Mouse (Mus musculus) G1E (cell line): Measurements from ENCODE around the gene Pkdrej.
A peak's percentile ranks its signal among the peaks of the same experiment; 100 is the strongest.

ENCODE experiments used
- CTCF ChIP-seq: IDR thresholded peaks from 2 replicates; pipeline ENCODE4 v1.5.1; 2012; ENCODE audit warnings: low read depth, low read length, inconsistent platforms, mixed read lengths
- GATA1 ChIP-seq: IDR thresholded peaks from 2 replicates; pipeline ENCODE4 v1.6.1; 2012; ENCODE audit warnings: borderline replicate concordance, low read length, inconsistent platforms, mixed read lengths
- GATA2 ChIP-seq: IDR thresholded peaks from 2 replicates; pipeline ENCODE4 v1.6.1; 2012; ENCODE audit warnings: low read depth, low read length, inconsistent platforms, borderline replicate concordance
- POLR2AphosphoS5 ChIP-seq: IDR thresholded peaks from 2 replicates; pipeline ENCODE4 v1.6.1; 2012; ENCODE audit warnings: low read depth, low read length, inconsistent platforms; ENCODE audit not compliant: insufficient replicate concordance
- TAL1 ChIP-seq: conservative IDR thresholded peaks from 2 replicates; pipeline ENCODE4 v1.6.1; 2012; ENCODE audit warnings: low read depth, low read length, inconsistent platforms, mixed read lengths

DNA sequence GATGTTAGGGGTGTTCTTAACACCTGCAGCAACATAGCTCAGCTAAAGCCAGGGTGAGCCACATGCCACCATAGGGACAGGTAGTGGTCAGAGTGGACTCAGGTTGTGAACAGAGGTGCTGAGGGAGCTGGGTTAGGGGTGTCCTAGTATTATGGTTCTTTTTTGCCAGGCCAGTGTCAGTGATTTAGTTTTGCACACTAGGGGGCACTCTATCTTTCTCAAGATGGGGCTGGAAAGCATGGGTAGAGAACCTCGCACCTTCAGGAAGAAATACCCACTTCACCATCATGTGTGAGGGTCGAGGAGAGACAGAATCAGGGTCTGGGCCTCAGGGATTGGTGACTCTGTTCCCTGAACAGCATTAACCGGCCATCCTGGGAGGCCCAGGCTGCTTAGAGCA is 13.8 kb upstream of the Pkdrej start:
- TF ChIP-seq GATA1: no peak
- TF ChIP-seq CTCF: 0 out of 2 replicates have a peak, but pooled peaks have one; percentile 5
- TF ChIP-seq GATA2: no peak
- no peak for TF ChIP-seq TAL1
- TF ChIP-seq POLR2AphosphoS5: no peak
